Mouse (Mus musculus) right cerebral cortex, postnatal 4 days (tissue): Measurements from ENCODE around the gene Efna4.

Experiments used
- DNase-seq: peaks from one replicate; pipeline ENCODE4 v3.0.0-alpha.2; 2022

Gene Efna4

GRCm38 (mm10) chr3:89337721-89338578, at the start of gene Efna4:
Gene Efna4, minus strand, starts transcription at chr3:89338028.
- peak; percentile 32 for DNase-seq

- DNase-seq = no peak
Observed at GRCm38 (mm10) chr3:89386438-89387420, 48.9 kb upstream of the Efna4 start.

GRCm38 (mm10) chr3:89385451-89385850, 47.6 kb upstream of the Efna4 start:
- DNase-seq = no peak

DNA sequence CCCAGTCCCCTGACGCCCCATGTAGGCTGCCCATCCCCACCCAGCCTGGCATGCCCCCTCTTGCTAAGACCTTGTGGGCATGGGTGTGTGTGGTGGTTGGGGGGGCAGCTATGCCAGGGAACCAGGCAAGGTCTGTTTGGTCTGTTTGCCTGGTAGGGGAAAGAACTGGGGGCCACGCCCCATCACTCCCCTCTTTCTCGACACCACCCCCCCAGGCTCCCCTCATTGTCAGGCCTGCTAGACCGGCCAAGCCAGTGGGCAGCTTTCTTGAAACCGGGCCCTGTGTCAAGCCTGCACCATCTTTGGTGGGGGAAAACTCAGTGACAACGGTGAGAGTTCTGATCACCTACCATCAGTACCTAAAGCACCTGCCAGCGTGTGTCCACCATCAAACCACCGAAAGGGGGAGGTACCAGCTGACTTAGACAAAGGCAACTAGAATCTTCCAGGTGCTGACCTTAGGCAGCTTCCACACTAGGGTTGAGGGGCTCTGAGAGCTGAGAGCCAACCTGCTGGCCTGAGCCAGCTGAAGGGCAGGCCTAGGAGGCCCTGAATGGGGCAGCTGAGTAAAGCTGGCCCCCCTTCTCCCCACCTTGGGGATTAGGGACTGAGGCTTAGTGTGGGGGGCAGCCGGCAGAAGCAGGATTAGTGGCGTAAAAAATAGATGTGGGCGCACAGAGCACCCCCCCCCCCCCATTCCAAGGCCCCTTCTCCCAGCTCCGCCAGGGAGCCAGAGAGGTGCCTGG, 46.7 kb upstream of the Efna4 start:
- no peak for DNase-seq

- DNase-seq = no peak
Observed at GRCm38 (mm10) chr3:89383651-89384255, 45.9 kb upstream of the Efna4 start.

DNA sequence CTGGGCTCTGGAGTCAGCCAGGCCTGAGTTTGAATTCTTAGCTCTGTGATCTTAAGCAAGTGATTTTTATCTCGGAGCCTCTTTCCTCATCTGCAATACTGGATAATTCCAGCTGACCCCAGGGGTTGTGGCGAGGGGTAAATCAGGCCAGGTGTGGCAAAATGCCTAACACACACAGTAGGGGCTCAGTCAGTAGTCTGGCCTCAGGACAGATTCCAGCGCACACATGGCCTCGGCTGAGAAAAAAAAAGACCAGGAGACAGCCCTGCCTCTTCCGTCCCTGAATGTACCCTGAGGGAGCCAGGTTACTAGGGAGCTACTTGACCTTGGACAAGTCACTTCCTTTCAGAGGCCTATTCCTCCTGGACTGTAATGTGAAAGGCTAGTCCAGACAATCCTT, 45.1 kb upstream of the Efna4 start:
- DNase-seq = no peak

DNA sequence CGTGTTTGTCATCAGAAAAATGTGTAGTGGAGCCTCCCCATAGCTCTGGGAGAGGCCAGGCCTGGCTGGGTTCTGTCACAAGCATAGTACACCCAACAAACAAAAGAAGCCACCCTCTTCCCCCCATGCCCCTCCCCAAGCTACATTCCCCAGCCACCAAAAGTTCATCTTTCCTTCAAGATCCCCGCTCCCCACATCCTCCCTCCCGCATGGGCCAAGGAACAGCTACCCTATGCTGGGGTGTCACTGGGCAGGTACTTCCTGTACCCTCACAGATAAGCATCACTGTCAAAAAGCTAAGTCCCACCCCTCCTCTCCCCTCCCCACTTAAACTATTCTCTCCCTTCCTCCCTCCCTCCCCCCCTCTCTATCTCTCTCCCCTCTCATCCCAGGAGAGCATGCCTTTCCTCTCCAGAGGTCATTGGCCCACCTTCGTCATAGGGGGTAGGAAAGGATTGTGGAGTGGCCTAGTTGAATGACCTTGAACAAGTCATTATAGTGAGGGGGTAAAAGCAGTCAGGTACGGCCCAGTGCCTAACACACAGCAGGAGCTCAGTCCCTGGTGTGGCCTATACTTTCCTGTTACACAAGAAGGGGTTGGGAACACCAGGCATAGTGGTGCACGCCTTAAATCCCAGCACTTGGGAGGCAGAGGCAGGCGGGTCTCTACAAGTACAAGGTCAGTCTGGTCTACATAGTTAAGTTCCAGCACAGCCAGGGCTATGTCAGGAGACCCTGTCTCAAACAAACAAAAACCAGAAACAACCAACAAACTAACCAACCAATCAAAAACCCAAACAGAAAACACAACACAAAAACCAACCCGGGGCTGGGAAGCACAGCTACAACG, 44.4 kb upstream of the Efna4 start:
- DNase-seq = no peak

DNA sequence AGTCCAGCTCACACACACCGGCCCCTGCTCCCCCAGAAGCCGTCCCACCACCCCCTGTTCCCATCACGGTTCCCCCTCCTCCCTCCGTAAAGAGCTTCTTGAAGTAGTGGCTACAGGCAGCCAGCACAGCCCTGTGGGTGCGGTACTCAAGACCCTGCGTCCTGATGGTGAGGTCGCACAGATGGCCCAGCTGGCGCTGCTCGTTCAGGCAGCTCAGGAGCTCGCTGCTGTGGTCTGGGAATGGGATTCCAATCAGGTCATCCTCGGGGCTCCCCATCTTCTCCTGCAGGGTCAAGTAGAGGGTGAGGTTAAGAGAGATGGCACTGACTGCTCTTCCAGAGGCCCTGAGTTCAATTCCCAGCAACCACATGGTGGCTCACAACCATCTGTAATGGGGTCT, 43.4 kb upstream of the Efna4 start:
- DNase-seq = no peak

DNA sequence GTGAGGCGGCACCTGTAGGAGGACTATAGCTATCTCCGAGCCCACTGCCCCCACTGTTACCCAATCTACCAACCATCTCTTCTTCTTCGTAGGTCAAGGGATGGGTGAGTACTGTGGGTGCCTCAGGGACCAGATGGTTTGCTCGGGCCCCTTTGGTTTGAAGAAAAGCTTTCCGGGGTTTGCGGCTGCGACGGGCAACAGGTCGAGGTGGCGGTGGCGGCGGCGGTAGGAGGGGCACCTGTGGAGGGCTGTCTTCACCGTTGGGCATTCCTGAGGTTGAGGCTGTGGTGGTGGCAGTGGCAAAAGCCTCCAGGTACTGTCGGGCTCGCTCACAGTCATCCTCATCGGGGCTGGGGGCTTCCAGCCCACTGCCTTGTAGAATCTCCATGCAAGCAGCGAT, 42.9 kb upstream of the Efna4 start:
- DNase-seq = no peak

DNA sequence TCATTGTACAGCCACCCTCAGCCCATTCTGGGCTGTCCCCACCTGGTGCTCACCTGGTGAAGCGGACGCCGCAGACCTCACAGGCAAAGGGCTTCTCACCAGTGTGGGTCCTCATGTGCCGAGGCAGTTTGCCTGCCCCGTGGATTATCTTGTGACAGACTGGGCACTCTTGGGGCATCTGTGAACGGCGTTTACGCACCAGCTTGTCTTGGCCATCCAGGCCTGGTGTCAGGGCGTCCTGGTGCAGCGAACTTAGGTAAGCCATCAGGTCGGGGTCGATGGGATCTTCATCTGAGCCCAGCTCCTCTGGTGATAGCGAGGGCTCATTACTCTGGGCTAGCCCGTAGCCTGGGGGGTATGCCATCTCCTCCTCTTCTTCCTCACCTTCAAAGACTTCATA, 42.5 kb upstream of the Efna4 start:
- no peak for DNase-seq

- DNase-seq = no peak
Observed at GRCm38 (mm10) chr3:89379388-89380131, 41.7 kb upstream of the Efna4 start.

- DNase-seq = peak; percentile 75
Observed at GRCm38 (mm10) chr3:89378394-89379067, 40.7 kb upstream of the Efna4 start.

DNA sequence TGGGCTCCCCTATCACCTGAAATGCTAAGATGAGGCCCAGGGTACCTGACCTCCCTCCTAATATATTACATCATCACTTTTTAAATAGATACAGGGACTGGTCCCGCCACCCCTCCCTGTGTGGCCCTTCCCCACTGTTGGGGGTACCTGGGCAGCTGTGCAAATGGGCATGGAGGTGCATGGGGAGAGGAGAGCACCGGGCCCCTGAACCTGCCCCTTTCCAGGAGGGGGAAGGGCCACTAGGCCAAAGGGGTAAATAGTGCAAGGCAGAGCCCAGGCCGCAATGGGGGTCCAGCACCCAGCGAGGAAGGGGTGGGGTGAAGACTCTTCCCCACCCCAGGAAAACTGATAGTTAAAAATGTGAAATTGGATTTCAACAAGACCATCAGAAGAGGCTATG, 40.0 kb upstream of the Efna4 start:
- no peak for DNase-seq

DNA sequence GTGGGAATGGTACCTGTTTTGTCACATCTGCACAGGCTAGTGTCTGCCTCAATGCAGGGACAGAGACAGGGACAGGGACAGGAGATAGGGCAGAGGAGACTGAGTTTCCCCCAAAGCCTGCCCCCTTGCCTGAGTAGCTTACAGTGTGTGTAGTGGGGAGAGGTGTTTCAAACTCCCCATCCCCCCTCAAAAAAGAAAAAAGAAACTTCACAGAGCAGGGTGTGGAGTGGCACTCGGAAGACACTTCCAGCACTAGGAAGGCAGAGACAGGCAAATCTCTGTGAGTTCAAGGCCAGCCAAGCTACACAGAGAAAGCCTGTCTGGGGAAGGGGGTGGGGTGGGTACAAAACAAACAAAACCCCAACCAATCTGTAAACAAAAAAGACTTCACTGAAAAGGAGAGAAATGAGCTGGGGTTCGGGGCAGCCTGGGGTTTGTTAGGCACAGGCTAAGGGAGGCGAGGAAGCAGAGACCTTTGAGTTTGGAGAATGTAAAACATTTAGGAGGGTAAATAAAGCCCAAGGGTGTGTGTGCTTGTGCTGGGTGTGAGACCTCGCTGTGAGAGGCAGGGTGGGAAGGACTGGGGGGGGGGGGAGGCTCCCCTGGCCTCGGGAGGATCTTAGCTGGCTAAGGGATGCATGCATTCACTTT, 35.9 kb upstream of the Efna4 start:
- no peak for DNase-seq

- no peak for DNase-seq
Observed at GRCm38 (mm10) chr3:89367338-89367737, 29.5 kb upstream of the Efna4 start.

DNA sequence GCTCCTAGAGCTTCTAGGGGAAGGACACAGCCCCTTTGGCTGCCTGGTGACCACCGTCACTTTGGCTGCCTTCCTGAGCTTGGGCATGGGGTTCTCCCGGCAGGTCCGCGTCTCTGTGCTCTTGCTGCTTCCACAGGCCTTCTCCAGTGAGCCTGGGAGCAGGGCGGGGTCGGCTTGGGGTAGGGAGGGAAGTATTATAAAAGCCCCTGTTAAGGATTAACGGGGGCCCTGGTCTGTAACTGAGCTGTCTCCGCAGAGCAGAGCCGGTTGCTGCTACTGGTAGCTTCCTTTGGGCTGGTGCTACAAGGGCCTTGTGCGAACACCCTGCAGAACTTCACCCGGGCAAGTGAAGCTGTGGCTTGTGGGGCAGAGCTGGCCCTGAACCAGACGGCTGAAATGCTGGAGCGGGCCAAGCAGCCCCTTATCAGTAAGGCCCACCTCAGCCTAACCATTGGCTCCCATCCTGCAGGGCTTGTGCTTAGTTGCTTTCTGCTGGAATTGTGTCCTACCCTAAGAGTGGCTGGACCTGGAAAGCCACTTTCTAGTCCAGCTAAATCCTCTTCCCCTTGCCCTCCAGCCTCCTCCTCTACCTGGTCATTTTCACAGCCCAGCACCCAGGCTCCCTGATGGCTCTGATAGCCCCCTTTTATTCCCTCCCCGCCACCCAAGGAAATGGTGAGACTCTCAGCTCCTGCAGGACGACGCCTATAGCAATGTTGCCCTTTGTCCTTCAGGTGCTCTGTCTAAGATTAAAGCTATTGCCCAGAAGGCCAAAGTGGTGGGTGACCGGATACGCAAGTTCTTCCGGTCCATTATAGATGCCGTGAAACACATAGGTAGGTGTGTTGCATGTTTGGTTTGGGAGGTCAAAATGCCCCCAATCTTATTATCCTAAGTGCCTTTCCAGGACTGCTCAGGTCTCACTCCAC, 27.9 kb upstream of the Efna4 start:
- DNase-seq = no peak

DNA sequence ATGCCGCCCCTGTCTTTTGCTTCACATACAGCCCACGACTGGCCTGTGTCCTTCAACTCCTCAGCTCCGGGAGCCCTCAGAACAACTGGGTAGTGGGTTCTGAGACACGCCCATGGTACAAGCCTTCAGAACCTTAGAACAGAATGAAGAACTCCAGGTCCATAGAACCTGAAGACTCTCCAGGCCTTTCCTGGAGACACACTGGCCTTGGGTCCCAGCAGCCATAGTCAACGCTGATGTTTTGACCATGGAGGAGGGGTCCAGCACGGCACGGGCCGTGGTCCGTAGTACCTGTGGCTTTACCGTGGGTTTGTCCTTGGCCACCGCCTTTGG, 27.3 kb upstream of the Efna4 start, which contains the start of gene Dcst1:
Gene Dcst1, minus strand, starts transcription at position 101 of the 333 bp plus-strand sequence.
- DNase-seq = no peak

DNA sequence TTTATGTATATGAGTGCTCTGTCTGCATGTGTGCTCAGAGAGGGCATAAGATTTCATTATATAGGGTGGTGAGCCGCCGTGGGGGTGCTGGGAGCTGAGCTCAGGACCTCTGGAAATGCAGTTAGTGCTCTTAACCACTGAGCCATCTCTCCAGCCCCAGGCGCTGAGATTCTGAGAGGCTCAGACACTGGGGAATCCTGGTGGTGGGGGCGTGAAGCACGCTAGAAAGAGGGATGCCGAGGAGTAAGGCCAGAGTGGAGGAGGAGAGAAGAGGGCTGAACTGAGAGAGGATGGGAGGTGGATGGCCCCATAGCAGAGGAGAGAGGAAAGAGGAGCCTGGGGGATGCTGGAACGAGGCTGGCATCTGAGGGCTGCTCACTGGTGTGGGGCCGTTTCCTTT, 26.8 kb upstream of the Efna4 start:
- no peak for DNase-seq

GRCm38 (mm10) chr3:89361675-89362074, 23.8 kb upstream of the Efna4 start, which contains the start of gene Dcst2:
Gene Dcst2, plus strand, starts transcription at chr3:89361975.
- no peak for DNase-seq
